Mouse (Mus musculus) small intestine, adult 2 months (tissue): ENCODE results near the gene Sh3tc1.

Source experiments
- CTCF ChIP-seq: fragments of 200-500 bp; IDR thresholded peaks from 2 replicates; pipeline ENCODE4 v1.5.1; 2012; ENCODE audit warnings: low read depth, mild to moderate bottlenecking, control low read depth, inconsistent platforms, low read length, moderate library complexity, mixed read lengths; ENCODE audit not compliant: insufficient replicate concordance, insufficient read length; ENCODE audit errors: extremely low read depth
- POLR2A ChIP-seq: fragments of 200-500 bp; IDR thresholded peaks from 2 replicates; pipeline ENCODE4 v1.6.1; 2012; ENCODE audit warnings: low read depth, mild to moderate bottlenecking, control low read depth, inconsistent platforms, low read length, moderate library complexity

DNA sequence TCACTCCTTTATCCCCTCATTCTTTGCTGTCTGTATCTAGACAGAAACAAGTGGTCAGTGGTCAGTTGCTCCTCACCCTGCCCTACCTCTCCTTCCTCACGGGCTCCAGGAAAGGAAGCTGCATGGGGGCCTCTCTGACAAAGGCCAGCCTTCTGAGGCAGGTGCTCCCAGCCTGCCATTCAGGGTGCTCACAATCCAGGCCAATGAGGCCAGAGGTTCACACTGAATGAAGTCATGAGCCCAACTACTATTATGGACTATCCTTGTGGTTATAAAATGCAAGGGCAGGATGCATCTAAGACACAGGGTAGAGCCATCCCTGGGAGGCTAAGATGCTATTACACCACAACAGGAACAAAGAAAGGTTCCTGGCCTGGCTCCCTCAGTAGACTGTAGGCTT is 9.2 kb downstream of the Sh3tc1 start:
- TF ChIP-seq POLR2A (no peak), CTCF (no peak)
